Mouse (Mus musculus) megakaryocyte, embryonic 14.5 days (primary cell): ENCODE results near the gene Gprc5d. TPM values are rescaled to one million over a fixed set of nuclear protein-coding genes. Genes with fewer than 3 reads are reported as not detected.

Experiments
- H3K27me3 ChIP-seq: replicated peaks from 2 replicates; pipeline ENCODE3; 2012; ENCODE audit warnings: inconsistent platforms
- H3K36me3 ChIP-seq: replicated peaks from 2 replicates; pipeline ENCODE3; 2012; ENCODE audit warnings: low read length, inconsistent platforms, mixed read lengths
- H3K4me1 ChIP-seq: 2 replicates; pipeline ENCODE4 v1.6.1; 2012; ENCODE audit warnings: inconsistent platforms
- H3K4me3 ChIP-seq: replicated peaks from 2 replicates; pipeline ENCODE3; 2012; ENCODE audit warnings: moderate library complexity, mild to moderate bottlenecking, inconsistent platforms
- H3K9me3 ChIP-seq: 2 replicates; pipeline ENCODE4 v1.6.1; 2012; ENCODE audit warnings: inconsistent platforms
- FLI1 ChIP-seq: IDR thresholded peaks from 2 replicates; pipeline ENCODE4 v1.6.1; 2012; ENCODE audit warnings: low read length, inconsistent platforms, mixed read lengths
- GATA1 ChIP-seq: IDR thresholded peaks from 3 replicates; pipeline ENCODE4 v1.6.1; 2012; ENCODE audit warnings: mixed read lengths, low read length, inconsistent platforms, borderline replicate concordance
- polyA plus RNA-seq: library from polyadenylated mRNA; stranded (reverse); fragments of >175 nt; gene quantifications from 2 replicates; pipeline ENCODE4 v1.2.3, GENCODE M21; 2012; ENCODE audit warnings: low replicate concordance; ENCODE audit not compliant: insufficient read depth

Gene Gprc5d
- polyA plus RNA-seq, 1 experiment, result not detected

DNA sequence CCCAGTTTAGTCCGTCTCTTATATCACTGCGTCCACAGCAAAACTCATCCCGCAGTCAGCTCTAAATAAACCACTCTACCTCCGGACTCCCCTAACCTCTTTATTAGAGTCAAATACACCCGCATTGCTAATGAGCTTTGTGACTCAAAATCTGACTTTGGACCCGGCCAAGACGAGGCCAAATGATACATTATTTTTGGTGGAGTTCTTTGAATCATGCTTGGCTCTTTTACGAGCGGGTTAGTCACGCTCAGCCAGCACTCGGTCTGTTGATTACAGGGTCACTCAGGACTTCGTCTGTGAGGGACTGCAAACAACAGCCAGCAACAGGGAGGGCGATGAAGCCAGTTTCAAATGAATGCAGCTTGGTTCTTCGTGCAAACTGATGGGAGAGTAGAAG, 20.7 kb upstream of the Gprc5d start:
- H3K27me3 ChIP-seq, result peaks cover 3% of the 10 kb centered on the region
- H3K9me3 ChIP-seq, result no peaks in the 10 kb centered on the region
- no peak overlapping the region for H3K4me3 ChIP-seq
- no peak for TF ChIP-seq GATA1
- no peak for TF ChIP-seq FLI1
- peaks cover 17% of the 10 kb centered on the region for H3K4me1 ChIP-seq
- peaks cover 4% of the 10 kb centered on the region for H3K36me3 ChIP-seq

- no peak for TF ChIP-seq GATA1
- H3K36me3 ChIP-seq, result peaks cover 4% of the 10 kb centered on the region
These were observed 20.1 kb upstream of the Gprc5d start for GRCm38 (mm10) chr6:135138207-135138606.

GRCm38 (mm10) chr6:135137736-135138135, 19.7 kb upstream of the Gprc5d start:
- H3K4me1 ChIP-seq, result peaks cover 17% of the 10 kb centered on the region
- peaks cover 4% of the 10 kb centered on the region for H3K36me3 ChIP-seq
- no peak overlapping the region for H3K4me3 ChIP-seq
- no peaks in the 10 kb centered on the region for H3K9me3 ChIP-seq
- no peak for TF ChIP-seq FLI1
- TF ChIP-seq GATA1, result no peak
- H3K27me3 ChIP-seq, result peaks cover 6% of the 10 kb centered on the region

More at GRCm38 (mm10) chr6:135138207-135138606, 20.1 kb upstream of the Gprc5d start:
- peaks cover 17% of the 10 kb centered on the region for H3K4me1 ChIP-seq
- H3K27me3 ChIP-seq, result peaks cover 5% of the 10 kb centered on the region
- H3K4me3 ChIP-seq, result no peak overlapping the region
- H3K9me3 ChIP-seq, result no peaks in the 10 kb centered on the region

GRCm38 (mm10) chr6:135136439-135137161, 18.5 kb upstream of the Gprc5d start:
- no peak overlapping the region for H3K4me3 ChIP-seq
- peaks cover 4% of the 10 kb centered on the region for H3K36me3 ChIP-seq
- H3K9me3 ChIP-seq, result no peaks in the 10 kb centered on the region
- H3K27me3 ChIP-seq, result peaks cover 6% of the 10 kb centered on the region
- H3K4me1 ChIP-seq, result peaks cover 17% of the 10 kb centered on the region
- no peak for TF ChIP-seq FLI1
- TF ChIP-seq GATA1, result no peak

- H3K36me3 ChIP-seq, result peaks cover 4% of the 10 kb centered on the region
These were observed 17.7 kb upstream of the Gprc5d start for GRCm38 (mm10) chr6:135135735-135136134.

DNA sequence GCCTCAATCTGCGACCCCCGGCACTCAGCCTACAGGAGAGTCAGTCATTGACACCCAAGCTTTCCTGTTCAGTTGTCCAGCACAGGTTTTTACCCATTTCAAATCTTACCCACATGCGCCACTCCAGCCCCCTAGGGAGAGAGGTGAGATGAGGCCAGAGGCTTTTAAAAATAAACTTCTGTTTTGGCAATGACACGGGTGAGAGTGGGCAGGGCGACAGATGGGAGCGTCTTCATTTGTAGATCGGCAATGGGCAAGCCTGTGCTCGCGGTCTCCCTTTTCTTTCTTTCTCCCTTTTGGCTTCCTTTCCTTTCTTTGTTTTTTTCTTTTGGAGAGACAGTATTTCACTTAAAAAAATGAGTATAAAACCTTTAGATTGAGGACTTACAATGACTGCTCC, 15.4 kb upstream of the Gprc5d start:
- H3K4me3 ChIP-seq, result no peak overlapping the region
- H3K27me3 ChIP-seq, result peaks cover 14% of the 10 kb centered on the region
- H3K36me3 ChIP-seq, result peaks cover 4% of the 10 kb centered on the region
- H3K9me3 ChIP-seq, result no peaks in the 10 kb centered on the region
- TF ChIP-seq FLI1 (no peak), GATA1 (no peak)
- peaks cover 14% of the 10 kb centered on the region for H3K4me1 ChIP-seq

More at GRCm38 (mm10) chr6:135135735-135136134, 17.7 kb upstream of the Gprc5d start:
- Histone ChIP-seq H3K9me3 (no peaks in the 10 kb centered on the region), H3K4me3 (no peak overlapping the region), H3K27me3 (peaks cover 10% of the 10 kb centered on the region), H3K4me1 (peaks cover 14% of the 10 kb centered on the region)
- TF ChIP-seq GATA1 (no peak), FLI1 (no peak)

- Histone ChIP-seq H3K27me3 (peaks cover 14% of the 10 kb centered on the region), H3K4me1 (peaks cover 14% of the 10 kb centered on the region), H3K36me3 (peaks cover 2% of the 10 kb centered on the region), H3K9me3 (no peaks in the 10 kb centered on the region), H3K4me3 (no peak overlapping the region)
- no peak for TF ChIP-seq FLI1
- no peak for TF ChIP-seq GATA1
These were observed 15.0 kb upstream of the Gprc5d start for GRCm38 (mm10) chr6:135133086-135133485.

DNA sequence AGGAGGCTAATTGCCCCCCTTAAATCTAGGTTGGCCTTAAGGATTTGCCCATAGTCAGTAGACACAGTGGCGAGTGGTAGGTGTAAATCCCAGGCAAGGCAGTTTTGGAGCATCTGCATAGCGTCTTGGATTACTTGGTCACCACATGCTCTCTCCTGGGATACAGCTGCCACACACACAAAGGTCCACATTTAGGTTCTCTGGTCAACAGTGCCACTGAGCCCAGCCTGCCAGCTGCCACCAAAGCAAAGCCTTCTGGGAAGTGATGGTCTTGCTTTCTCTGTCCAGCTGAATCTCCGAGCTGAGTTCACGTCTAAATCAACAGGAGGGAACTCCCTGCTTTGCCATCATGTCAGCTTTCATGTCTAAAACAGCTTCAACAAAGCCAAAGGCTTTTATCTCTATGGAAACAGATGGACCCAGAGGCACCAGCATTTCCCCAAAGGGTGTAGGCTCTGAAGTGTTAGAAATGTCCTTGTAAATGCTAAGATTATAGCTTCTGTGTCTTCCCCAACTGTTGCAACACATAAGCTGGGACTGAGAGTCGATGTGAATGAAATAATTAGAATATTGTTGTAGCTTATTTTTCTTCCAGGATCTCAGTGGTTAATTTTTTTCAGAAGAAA, 6.8 kb upstream of the Gprc5d start:
- H3K4me1 ChIP-seq, result peaks cover 6% of the 10 kb centered on the region; the same call in 1 of the 2 replicates
- H3K9me3 ChIP-seq, result no peaks in the 10 kb centered on the region
- no peak overlapping the region for H3K4me3 ChIP-seq
- TF ChIP-seq FLI1, result no peak
- TF ChIP-seq GATA1, result no peak
- H3K36me3 ChIP-seq, result no peaks in the 10 kb centered on the region
- H3K27me3 ChIP-seq, result peaks cover 3% of the 10 kb centered on the region

- Histone ChIP-seq H3K4me3 (no peak overlapping the region), H3K27me3 (peaks cover 14% of the 10 kb centered on the region), H3K9me3 (no peaks in the 10 kb centered on the region), H3K36me3 (no peaks in the 10 kb centered on the region), H3K4me1 (no peaks in the 10 kb centered on the region)
- TF ChIP-seq FLI1, result no peak
- no peak for TF ChIP-seq GATA1
These were observed 1.6 kb downstream of the Gprc5d start for GRCm38 (mm10) chr6:135116479-135116878.

- Histone ChIP-seq H3K4me3 (no peak overlapping the region), H3K9me3 (no peaks in the 10 kb centered on the region), H3K27me3 (peaks cover 17% of the 10 kb centered on the region), H3K4me1 (no peaks in the 10 kb centered on the region), H3K36me3 (no peaks in the 10 kb centered on the region)
- TF ChIP-seq GATA1, result no peak
- TF ChIP-seq FLI1, result no peak
These were observed 5.0 kb downstream of the Gprc5d start for GRCm38 (mm10) chr6:135113114-135113436.
